Mouse (Mus musculus): Measurements from ENCODE around the gene Prdm16. TPM values are rescaled to one million over a fixed set of nuclear protein-coding genes. Genes with fewer than 3 reads are reported as not detected.

Gene Prdm16
- total RNA-seq, 2 experiments from 2014 or later, result 0.85 to 7.7 TPM

DNA sequence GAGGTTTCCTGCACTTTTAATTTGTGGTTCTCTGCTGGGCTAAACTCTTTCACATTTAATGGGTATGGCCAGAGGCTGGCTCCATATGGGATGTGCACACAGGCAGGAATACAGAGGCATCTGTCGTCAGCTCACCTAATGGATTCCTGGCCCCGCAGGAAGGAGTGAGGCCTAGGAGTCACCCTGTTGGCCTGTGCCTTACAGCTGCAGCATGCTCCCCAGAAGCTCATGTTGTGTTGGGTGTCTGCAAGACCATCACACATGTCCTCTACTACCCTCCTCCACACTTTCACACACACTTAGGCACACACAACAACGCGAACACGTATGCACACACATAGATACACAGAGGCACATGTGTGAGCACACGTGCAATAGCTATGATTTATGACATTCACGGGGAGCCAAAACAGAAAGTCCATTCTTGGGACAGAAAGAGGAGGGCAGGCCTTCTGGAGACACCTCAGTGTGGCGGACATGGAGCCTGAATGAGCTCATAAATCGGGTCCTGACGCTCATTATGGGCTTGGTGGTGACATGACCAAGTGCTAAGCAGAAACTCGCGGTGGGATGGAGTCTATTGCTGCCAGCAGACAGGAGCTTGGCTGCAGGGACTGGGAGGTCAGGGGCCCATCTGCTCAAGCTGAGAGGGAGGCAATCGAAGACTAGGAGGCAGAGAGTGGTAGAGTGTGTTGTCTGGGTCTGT is 265.0 kb downstream of the Prdm16 start:
- ATAC-seq (replicated peaks; ENCODE audit: low FRiP score, low TSS enrichment, poor library complexity, severe bottlenecking), result no peak

DNA sequence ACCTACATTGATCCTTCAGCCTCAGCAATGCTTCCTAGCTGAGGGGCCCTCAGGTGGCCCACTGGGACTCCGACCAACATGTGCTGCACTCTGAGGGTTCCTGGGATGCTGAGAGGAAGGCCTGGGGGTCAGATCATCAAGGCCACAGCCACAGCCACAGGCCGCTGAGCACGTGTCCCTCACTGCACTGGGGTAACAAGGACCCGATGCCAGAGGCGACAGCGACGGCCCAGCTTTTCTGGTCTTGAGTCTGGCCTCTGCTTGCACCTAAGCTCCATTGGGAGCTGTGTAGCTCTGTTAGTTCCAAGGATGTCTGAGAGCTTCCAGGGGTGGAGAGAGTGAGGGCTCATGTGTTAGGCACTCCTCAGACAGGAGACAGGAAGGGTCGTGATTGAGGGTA is 265.8 kb downstream of the Prdm16 start:
- ATAC-seq (replicated peaks; ENCODE audit: low FRiP score, low TSS enrichment, poor library complexity, severe bottlenecking), result no peak

DNA sequence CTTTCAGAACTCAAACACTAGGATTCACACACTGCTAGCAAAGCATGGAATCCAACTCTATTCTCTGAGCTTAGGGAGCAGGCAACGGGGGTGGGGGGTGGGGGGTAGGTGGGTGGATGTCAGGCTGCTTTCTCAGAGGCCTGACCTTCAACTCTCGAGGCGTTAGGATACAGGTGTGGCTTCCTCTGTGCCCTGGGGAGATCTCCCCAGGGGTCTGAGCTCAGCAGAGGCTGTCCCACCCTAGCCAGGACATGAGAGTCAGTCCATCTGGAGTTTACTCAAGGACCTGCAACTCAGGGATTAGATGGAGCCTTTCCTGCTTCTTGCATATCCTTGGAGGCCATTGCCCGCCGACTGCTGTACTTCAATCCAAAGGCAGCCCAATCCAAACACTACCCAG is 267.6 kb downstream of the Prdm16 start:
- no peak for ATAC-seq (replicated peaks; ENCODE audit: low FRiP score, low TSS enrichment, poor library complexity, severe bottlenecking)

DNA sequence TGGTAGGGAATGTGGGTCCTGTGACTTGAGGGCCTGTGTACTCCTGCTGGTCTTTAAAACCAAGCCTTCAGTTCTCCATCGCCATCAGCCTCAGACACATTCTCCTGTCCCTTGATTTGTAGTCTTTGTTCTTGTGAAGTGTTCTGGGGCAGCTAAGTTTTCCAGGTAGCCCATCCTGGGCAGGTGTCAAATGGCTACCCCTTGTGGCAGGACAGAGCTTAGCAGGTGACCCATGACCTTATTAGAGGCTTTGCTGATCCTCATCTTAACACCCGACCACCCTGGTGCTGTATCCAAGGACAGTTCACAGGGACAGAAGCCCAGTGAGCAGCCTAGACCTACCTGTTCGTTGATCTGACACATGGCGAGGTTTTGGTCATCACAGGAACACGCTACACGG is 269.8 kb downstream of the Prdm16 start:
- no peak for ATAC-seq (replicated peaks; ENCODE audit: low FRiP score, low TSS enrichment, poor library complexity, severe bottlenecking)

DNA sequence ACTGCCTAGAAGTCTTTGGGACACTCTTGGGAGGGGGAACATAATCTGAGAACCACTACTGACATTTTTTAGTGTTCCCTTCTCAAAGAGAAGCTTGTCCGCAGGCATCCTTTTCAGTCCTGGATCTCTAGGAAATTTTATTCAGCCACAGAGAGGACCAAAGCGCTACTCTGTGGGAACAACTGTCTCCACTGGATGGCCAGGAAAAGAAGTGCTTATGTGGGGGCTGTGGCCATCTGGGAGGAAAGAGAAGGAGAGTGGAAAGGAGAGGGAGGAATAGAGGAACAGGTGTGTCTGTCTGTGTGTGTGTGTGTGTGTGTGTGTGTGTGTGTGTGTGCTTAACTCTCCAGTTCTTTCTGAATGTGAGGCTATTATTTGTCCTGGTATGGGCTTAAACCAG is 271.9 kb downstream of the Prdm16 start:
- no peak for ATAC-seq (replicated peaks; ENCODE audit: low FRiP score, low TSS enrichment, poor library complexity, severe bottlenecking)

DNA sequence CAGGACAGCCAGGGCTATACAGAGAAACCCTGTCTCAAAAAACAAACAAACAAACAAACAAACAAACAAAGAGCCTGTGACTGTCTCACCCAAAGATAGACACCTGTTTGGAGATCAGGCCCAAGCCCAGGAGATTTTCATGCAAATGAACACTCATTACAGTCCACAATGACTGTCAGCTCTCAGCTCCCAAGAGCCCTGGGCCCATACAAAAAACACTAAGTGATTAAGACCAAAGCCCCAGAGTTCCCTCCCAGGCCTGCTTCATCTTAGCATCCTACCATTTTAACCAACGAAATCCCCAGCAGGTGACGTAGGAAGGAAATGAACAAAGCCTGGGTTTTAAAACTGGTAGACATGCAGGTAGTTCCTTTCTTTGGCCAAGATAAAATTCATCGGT is 275.8 kb downstream of the Prdm16 start:
- no peak for ATAC-seq (replicated peaks; ENCODE audit: low FRiP score, low TSS enrichment, poor library complexity, severe bottlenecking)

DNA sequence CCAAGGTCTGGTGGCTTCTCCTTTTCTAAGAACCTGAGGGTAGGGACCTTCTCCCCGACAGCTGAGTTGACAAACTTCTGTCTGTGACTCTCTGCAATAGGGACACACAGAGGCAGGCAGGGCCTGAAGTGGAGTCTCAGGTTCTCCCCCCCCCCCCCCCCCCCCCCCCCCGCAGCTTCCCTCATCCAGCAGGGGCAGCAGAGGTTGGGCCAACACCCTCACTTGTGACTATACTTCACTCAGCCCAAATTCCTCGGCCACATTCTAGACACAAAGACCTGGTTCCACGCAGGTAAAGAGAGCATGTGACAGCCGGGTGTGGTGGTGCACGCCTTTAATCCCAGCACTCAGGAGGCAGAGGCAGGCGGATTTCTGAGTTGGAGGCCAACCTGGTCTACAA is 276.2 kb downstream of the Prdm16 start:
- no peak for ATAC-seq (replicated peaks; ENCODE audit: low FRiP score, low TSS enrichment, poor library complexity, severe bottlenecking)

DNA sequence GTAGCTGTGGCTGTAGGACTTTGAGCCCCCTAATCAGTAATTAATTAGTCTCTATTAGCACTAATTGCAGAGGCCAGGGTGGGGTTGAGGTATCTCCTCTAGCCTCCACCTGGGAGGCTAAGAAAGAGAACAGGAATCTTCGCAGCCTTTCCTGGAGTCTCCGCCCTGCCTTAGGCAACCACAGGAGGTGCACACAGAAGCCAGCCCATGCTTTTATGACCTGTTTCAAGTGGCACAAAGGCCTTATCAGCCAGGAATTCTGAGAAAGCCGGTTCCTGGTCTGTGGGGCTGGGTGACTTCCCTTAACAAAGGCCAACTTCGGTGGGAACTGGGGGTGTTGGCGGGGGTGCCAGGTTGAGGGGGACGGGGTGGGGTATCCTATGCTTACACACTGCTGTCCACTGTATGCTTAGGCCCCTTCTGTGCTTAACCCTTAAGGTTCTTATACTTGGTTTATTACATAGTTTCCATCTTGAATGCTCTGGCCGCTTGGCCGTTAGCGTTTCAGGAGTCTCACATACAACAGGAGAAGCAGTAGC is 276.8 kb downstream of the Prdm16 start:
- no peak for ATAC-seq (replicated peaks; ENCODE audit: low FRiP score, low TSS enrichment, poor library complexity, severe bottlenecking)

DNA sequence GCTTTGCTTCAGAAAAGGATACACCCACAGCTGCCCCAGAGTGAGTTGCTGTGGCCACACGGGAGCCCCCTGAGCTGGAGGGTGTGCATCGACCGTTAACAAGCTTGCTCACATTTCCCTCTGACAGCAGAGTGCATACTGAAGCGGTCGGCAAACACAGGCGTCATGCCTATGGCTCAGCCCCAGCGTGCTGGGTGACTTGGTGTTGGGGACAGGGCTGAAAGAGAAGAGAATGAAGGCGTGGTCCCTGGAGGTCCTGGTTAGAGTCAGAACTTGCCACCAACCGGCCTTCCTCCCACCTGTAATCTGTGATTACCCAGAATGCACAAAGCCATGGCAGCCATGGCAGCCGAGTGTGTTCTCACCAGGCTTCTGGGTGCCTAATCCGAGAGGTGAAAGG is 277.9 kb downstream of the Prdm16 start:
- no peak for ATAC-seq (replicated peaks; ENCODE audit: low FRiP score, low TSS enrichment, poor library complexity, severe bottlenecking)

DNA sequence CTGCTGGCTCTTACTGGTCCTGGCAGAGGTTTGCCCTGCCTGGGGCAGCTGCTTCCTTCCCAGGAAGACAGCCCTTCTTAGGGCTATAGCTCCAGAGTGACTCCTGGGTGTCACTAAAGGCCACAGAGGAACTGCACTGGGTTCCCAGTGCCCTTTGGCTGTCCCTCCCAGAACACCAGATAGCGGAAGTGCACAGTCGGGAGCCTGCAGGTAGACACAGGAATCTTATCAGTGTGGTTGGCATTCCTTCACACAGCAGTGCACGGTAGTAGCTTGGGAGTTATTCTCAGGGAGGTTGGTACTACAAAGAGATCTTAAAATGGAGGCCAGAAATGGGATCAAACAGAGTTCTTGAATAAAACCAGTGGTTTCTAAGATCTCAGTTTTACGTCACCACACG is 278.3 kb downstream of the Prdm16 start:
- ATAC-seq (replicated peaks; ENCODE audit: low FRiP score, low TSS enrichment, poor library complexity, severe bottlenecking), result no peak

DNA sequence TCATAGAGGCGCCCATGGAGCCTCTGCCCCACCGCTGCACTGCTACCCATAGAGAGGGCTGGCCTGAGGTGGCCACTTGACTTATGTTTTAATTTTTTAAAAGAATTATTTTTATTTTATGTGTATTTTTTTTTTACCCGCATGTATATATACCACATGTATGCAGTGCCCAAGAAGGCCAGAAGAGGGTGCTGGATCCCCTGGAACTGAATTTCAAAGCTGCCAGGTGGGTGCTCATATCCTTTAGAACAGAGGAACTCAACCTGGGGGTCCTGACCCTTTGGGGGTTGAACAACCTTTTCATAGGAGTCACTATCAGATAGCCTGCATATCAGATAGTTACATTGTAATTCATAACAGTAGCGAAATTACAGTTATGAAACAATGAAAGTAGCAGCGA is 281.3 kb downstream of the Prdm16 start:
- ATAC-seq (replicated peaks; ENCODE audit: low FRiP score, low TSS enrichment, poor library complexity, severe bottlenecking), result no peak

DNA sequence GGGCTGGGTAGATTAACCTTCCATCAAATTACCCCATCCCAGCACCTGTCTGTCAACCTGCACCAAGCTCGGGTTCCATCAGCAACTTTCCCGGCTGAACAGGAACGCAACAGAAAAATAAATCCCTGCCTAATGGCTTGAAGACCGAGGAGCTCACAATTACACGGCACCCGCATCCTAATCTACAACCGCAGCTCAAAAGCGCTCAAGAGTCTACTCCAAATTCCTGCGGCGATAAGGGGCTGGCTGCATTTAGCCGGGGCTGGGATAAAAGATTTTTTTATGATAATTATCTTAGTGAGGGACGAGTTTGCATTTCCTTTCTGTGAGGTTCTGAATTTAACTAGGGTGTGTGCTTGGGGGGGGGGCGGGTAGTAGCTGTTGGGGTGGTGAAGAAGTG is 284.4 kb downstream of the Prdm16 start:
- ATAC-seq (replicated peaks; ENCODE audit: low FRiP score, low TSS enrichment, poor library complexity, severe bottlenecking), result no peak

DNA sequence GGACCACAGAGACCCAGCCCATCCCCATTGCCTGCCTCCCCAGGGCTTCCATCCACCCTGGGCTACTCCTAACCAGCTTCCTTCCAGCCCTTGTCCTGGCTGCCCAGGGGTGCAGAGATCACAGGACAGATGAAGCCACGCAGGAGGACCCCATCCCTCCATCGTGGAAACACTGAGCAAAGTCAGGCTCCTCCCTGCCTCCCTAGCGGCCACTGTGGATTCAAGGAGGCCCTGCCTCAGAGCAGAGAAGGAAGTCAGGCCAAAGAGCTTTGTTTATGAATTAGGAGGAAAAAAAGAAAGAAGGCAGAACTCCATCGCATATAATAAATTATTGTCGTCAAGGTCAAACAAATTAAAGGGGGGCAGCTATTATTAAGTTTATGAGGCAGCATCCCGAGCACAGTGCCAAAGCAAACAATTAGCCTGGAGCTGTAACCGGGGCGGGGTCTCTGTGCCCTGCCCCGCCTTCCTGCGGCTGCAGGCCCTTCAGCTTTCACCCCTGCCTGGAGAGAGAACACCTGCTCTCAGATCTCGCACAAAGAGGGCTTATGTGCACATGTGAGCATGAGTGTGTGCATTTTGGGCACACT is 288.4 kb downstream of the Prdm16 start:
- no peak for ATAC-seq (replicated peaks; ENCODE audit: low FRiP score, low TSS enrichment, poor library complexity, severe bottlenecking)

DNA sequence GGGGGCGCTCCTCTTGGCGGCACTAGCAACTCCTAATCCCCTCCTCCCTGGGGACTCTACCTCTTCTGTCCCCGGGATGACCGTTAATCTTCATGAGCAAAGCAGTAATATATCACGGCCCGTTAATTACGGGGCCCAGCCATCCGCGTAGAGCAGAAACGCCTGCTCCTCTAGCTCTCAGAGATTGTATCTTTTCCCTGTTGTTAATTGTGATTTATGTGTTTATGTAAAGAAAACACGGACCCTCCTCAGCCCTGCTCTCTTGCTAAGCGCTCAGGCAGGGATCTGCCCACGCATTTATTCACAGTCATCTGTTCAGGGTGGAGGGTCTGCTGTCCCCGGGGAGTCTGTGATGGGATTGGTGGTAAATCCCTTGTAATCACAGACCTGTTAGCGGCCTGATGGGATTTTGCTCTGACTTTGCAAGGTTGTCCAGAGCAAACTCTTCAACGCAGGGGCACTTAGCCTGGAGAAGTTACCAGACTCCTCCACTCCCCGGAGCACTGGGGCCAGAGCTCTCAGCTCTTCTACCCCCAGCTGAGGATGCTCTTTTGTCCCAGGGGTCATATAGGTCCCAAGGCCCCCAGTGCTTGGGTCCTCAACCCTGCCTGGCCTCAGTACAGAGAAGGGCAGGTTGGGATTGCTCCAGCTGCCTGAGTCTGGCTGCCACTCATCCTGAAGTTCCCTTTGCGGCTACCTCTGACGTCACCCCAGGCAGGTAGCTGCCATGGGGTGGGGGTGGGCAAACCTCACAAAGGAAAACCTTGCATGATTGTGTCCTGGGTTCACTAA is 289.7 kb downstream of the Prdm16 start:
- ATAC-seq (replicated peaks; ENCODE audit: low FRiP score, low TSS enrichment, poor library complexity, severe bottlenecking), result no peak

DNA sequence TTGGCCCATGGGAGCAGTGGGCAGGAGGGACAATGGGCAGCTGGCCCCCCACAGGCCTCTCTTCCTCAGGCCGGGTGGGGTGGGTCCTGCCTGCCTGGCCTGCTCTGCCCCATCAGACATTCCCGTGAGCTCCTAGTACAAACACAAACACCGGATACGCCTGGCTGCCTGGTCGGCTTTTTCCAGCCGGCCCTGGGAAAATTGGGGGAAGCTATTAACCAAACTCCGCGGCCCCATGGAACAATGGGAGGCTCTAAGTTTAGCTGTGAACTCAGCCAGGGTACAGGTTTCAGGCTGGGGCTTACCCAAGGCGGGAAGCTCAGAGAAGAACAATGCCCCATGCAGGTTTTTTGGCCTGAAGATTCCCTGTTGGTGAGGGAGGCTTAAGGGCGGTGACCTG is 300.0 kb downstream of the Prdm16 start:
- ATAC-seq (replicated peaks; ENCODE audit: low FRiP score, low TSS enrichment, poor library complexity, severe bottlenecking), result no peak

DNA sequence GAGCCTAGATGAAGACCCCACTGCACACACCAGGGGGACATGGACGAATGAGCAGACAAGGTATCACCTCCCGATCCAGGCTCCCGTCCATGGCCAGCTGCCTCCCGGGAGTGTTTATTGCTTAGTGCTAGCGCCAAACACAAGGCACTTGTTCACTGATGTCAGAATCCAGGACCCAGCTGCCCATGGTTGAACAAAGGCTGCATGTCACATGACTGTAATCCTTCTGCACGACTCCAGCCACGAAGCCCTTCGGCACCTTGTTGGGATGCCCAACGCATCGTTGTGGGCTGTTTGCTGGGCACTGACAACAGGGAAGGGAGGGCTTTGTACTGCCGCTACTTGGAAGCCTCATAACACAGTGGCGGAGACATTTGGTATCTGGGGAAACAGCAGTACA is 300.9 kb downstream of the Prdm16 start, which contains the start of gene B230104I21Rik:
B230104I21Rik (plus strand) TSS at position 367 of the 400 bp plus-strand sequence.
- ATAC-seq (replicated peaks; ENCODE audit: low FRiP score, low TSS enrichment, poor library complexity, severe bottlenecking), result no peak

DNA sequence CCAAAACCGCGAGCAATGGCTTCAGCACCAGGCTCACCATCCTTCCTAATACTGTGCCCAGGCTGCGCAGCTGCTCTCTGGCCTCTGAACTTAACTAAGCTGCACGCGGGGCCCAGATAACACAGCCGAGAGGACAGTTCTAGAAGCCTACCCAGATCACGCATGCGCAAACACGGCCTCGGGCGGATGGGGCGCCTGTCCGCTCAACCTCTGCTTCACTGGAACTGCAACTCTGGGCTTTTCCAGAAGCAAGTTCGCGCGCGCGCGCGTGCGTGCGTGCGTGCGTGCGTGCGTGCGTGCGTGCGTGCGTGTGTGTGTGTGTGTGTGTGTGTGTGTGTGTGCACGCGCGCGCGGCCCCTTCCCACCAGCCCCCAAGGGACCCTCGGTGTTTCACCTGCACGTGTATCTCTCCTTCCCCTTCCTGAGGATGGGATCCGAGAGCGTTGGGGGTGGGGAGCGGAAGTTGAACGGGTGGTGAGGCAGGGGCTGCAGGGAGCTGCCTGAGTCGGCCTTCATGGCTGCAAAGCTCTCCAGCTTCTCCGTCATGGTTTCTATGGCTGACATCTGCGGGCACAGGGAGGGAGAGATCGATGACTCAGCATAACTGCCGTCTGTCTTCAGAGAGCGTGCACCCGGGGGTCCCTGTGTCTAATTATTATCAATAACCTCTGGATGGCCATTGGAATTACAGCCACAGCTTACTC is 301.8 kb downstream of the Prdm16 start:
- ATAC-seq (replicated peaks; ENCODE audit: low FRiP score, low TSS enrichment, poor library complexity, severe bottlenecking), result peak; percentile 58; the same call in 1 of the 2 replicates

DNA sequence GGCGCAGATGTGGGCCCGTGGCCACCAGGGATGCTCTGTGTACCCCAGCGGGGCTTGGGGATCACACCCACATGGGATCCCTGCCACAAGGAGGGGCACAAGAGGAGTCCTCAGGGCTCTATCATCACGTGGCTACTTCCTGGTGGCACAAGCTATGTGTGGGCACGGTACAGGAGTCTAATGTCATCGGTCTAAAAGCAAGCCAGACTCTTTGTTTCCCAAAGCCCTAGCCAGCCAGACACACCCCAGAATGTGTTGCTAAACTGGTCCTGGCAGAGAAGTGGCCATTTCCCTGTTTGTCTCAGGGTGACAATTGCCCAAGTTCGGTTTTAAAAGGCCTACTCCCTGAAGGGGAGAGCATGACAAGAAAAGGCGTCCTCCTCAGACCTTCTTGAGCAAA is 303.4 kb downstream of the Prdm16 start:
- ATAC-seq (replicated peaks; ENCODE audit: low FRiP score, low TSS enrichment, poor library complexity, severe bottlenecking), result no peak

DNA sequence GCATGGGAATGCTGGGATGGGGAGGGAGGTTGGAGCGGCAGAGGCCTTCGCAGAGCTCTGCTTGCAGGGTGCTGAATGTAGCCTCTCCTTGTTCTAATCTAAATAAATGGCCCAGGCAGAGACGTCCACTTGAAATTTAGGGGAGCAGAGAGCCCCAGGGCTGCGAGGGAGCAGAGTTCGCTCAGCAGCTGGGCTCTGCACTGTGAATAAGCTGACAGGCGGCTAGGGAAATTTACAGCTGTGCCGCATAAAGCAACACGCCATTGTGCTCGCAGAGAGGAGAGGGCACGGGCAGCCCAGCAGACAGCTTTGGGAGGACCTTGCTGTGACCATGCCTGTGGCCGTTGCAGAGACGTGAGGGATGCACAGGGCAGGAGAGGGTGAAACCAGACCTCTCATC is 305.4 kb downstream of the Prdm16 start:
- ATAC-seq (replicated peaks; ENCODE audit: low FRiP score, low TSS enrichment, poor library complexity, severe bottlenecking), result no peak

DNA sequence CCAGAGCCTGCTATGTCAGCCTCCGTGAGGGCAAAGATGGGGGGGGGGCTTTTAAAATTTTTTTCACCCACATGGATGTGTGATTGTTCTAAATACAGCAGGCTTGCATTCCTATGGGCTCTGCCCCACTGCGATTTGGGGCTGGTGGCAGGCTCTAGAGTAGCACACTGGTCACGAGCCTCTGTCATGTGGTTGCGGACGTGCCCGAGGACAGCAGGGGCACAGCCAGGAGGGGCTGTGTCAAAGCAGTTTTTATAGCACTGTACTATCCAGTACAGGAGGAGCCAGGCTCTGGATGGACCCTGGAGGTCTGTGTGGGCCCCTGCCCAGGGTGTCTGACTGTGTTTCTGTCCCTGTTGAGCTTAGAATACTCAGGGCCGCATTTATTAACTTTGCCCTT is 306.7 kb downstream of the Prdm16 start:
- no peak for ATAC-seq (replicated peaks; ENCODE audit: low FRiP score, low TSS enrichment, poor library complexity, severe bottlenecking)
